Mouse (Mus musculus) erythroblast, embryonic 14.5 days (primary cell): ENCODE measurements around the gene Rrh.

Source experiments
- GATA1 ChIP-seq: IDR thresholded peaks from 2 replicates; pipeline ENCODE4 v1.6.1; 2012; ENCODE audit warnings: low read length, inconsistent platforms, mixed read lengths
- TAL1 ChIP-seq: IDR thresholded peaks from 3 replicates; pipeline ENCODE4 v1.6.1; 2012; ENCODE audit warnings: low read length, inconsistent platforms, mixed read lengths

- TF ChIP-seq TAL1, result no peak
- TF ChIP-seq GATA1, result no peak
Measured at GRCm38 (mm10) chr3:129771210-129771609, 51.2 kb downstream of the Rrh start.
